Mouse (Mus musculus): Measurements from ENCODE around the gene Wdr93. TPM values are rescaled to one million over a fixed set of nuclear protein-coding genes. Genes with fewer than 3 reads are reported as not detected.

Wdr93 gene
- polyA plus RNA-seq, 1 experiment = 0.10 TPM

- no peak overlapping the region for H3K4me2 ChIP-seq (ENCODE audit: low read depth)
- peaks cover 7% of the 10 kb centered on the region for H3K27me3 ChIP-seq (ENCODE audit: control insufficient read depth, insufficient read depth, insufficient read length)
- H3K79me2 ChIP-seq (ENCODE audit: control insufficient read depth, insufficient read depth) = no peaks in the 10 kb centered on the region
- TF ChIP-seq MAX (IDR thresholded peaks at IDR 0.05; ENCODE audit: low read depth) = no peak
- no peak for TF ChIP-seq POLR2A (IDR thresholded peaks at IDR 0.05; ENCODE audit: insufficient read length, low read depth)
- no peak for TF ChIP-seq E2F4 (IDR thresholded peaks at IDR 0.05; ENCODE audit: insufficient read depth)
- no peak for TF ChIP-seq TCF12 (IDR thresholded peaks at IDR 0.05; ENCODE audit: insufficient read depth, poor library complexity, severe bottlenecking)
- TF ChIP-seq MYOG (IDR thresholded peaks at IDR 0.05; ENCODE audit: control insufficient read depth in 1 of 3, insufficient read depth in 1 of 3, insufficient read length in 2 of 3, low read depth in 2 of 3) = no peak
- TF ChIP-seq TCF3 (IDR thresholded peaks at IDR 0.05; ENCODE audit: insufficient read length, low read depth) = no peak
- no peak for TF ChIP-seq USF1 (IDR thresholded peaks at IDR 0.05; ENCODE audit: low read depth)
- TF ChIP-seq POLR2AphosphoS2 (IDR thresholded peaks at IDR 0.05; ENCODE audit: insufficient read length, low read depth) = no peak
- no peak for TF ChIP-seq CEBPB (IDR thresholded peaks at IDR 0.05; ENCODE audit: insufficient read depth, poor library complexity, severe bottlenecking)
- TF ChIP-seq MYOD1 (IDR thresholded peaks at IDR 0.05; ENCODE audit: control insufficient read depth in 1 of 3, insufficient read length in 2 of 3, low read depth in 2 of 3) = no peak
- no peak for TF ChIP-seq SRF (IDR thresholded peaks at IDR 0.05; ENCODE audit: control insufficient read depth, insufficient read length, low read depth)
- no peak for TF ChIP-seq REST (IDR thresholded peaks at IDR 0.05; ENCODE audit: insufficient read depth, insufficient read length)
- H3K4me3 ChIP-seq = no peak overlapping the region
- H3ac ChIP-seq (ENCODE audit: control insufficient read depth, insufficient read length) = no peak overlapping the region
- H3K36me3 ChIP-seq (ENCODE audit: control insufficient read depth, insufficient read depth) = no peaks in the 10 kb centered on the region
These were observed 70.4 kb downstream of the Wdr93 start for GRCm38 (mm10) chr7:79813409-79813808.

- no peak overlapping the region for H3ac ChIP-seq (ENCODE audit: control insufficient read depth, insufficient read length)
- no peaks in the 10 kb centered on the region for H3K27me3 ChIP-seq (ENCODE audit: control insufficient read depth, insufficient read depth, insufficient read length)
- no peaks in the 10 kb centered on the region for H3K36me3 ChIP-seq (ENCODE audit: control insufficient read depth, insufficient read depth)
- TF ChIP-seq MYOD1 (IDR thresholded peaks at IDR 0.05; ENCODE audit: control insufficient read depth in 1 of 3, insufficient read length in 2 of 3, low read depth in 2 of 3) (no peak), E2F4 (IDR thresholded peaks at IDR 0.05; ENCODE audit: insufficient read depth) (no peak), MYOG (IDR thresholded peaks at IDR 0.05; ENCODE audit: control insufficient read depth in 1 of 3, insufficient read depth in 1 of 3, insufficient read length in 2 of 3, low read depth in 2 of 3) (no peak), REST (IDR thresholded peaks at IDR 0.05; ENCODE audit: insufficient read depth, insufficient read length) (no peak), POLR2A (IDR thresholded peaks at IDR 0.05; ENCODE audit: insufficient read length, low read depth) (no peak), TCF3 (IDR thresholded peaks at IDR 0.05; ENCODE audit: insufficient read length, low read depth) (no peak), USF1 (IDR thresholded peaks at IDR 0.05; ENCODE audit: low read depth) (no peak)
- H3K79me2 ChIP-seq (ENCODE audit: control insufficient read depth, insufficient read depth) = no peaks in the 10 kb centered on the region
- H3K4me2 ChIP-seq (ENCODE audit: low read depth) = no peak overlapping the region
- H3K4me3 ChIP-seq = no peak overlapping the region
These were observed 75.4 kb downstream of the Wdr93 start for GRCm38 (mm10) chr7:79818321-79818720.

- Histone ChIP-seq H3K79me2 (ENCODE audit: control insufficient read depth, insufficient read depth) (no peaks in the 10 kb centered on the region), H3K4me3 (no peak overlapping the region), H3K27me3 (ENCODE audit: control insufficient read depth, insufficient read depth, insufficient read length) (no peaks in the 10 kb centered on the region), H3ac (ENCODE audit: control insufficient read depth, insufficient read length) (no peak overlapping the region), H3K4me2 (ENCODE audit: low read depth) (no peak overlapping the region), H3K36me3 (ENCODE audit: control insufficient read depth, insufficient read depth) (no peaks in the 10 kb centered on the region)
- TF ChIP-seq CEBPB (IDR thresholded peaks at IDR 0.05; ENCODE audit: insufficient read depth, poor library complexity, severe bottlenecking) (no peak), MAX (IDR thresholded peaks at IDR 0.05; ENCODE audit: low read depth) (no peak), REST (IDR thresholded peaks at IDR 0.05; ENCODE audit: insufficient read depth, insufficient read length) (no peak), SRF (IDR thresholded peaks at IDR 0.05; ENCODE audit: control insufficient read depth, insufficient read length, low read depth) (no peak), USF1 (IDR thresholded peaks at IDR 0.05; ENCODE audit: low read depth) (no peak), MYOG (IDR thresholded peaks at IDR 0.05; ENCODE audit: control insufficient read depth in 1 of 3, insufficient read depth in 1 of 3, insufficient read length in 2 of 3, low read depth in 2 of 3) (no peak), TCF12 (IDR thresholded peaks at IDR 0.05; ENCODE audit: insufficient read depth, poor library complexity, severe bottlenecking) (no peak), TCF3 (IDR thresholded peaks at IDR 0.05; ENCODE audit: insufficient read length, low read depth) (no peak), MYOD1 (IDR thresholded peaks at IDR 0.05; ENCODE audit: control insufficient read depth in 1 of 3, insufficient read length in 2 of 3, low read depth in 2 of 3) (no peak)
These were observed 76.6 kb downstream of the Wdr93 start for GRCm38 (mm10) chr7:79819515-79819914.

- no peaks in the 10 kb centered on the region for H3K79me2 ChIP-seq (ENCODE audit: control insufficient read depth, insufficient read depth)
- H3K36me3 ChIP-seq (ENCODE audit: control insufficient read depth, insufficient read depth) = no peaks in the 10 kb centered on the region
- H3ac ChIP-seq (ENCODE audit: control insufficient read depth, insufficient read length) = no peak overlapping the region
- H3K4me3 ChIP-seq = no peak overlapping the region
- no peaks in the 10 kb centered on the region for H3K27me3 ChIP-seq (ENCODE audit: control insufficient read depth, insufficient read depth, insufficient read length)
- no peak overlapping the region for H3K4me2 ChIP-seq (ENCODE audit: low read depth)
- TF ChIP-seq POLR2AphosphoS2 (IDR thresholded peaks at IDR 0.05; ENCODE audit: insufficient read length, low read depth) = no peak
- no peak for TF ChIP-seq MAX (IDR thresholded peaks at IDR 0.05; ENCODE audit: low read depth)
- no peak for TF ChIP-seq POLR2A (IDR thresholded peaks at IDR 0.05; ENCODE audit: insufficient read length, low read depth)
- TF ChIP-seq MYOG (IDR thresholded peaks at IDR 0.05; ENCODE audit: control insufficient read depth in 1 of 3, insufficient read depth in 1 of 3, insufficient read length in 2 of 3, low read depth in 2 of 3) = no peak
- no peak for TF ChIP-seq TCF12 (IDR thresholded peaks at IDR 0.05; ENCODE audit: insufficient read depth, poor library complexity, severe bottlenecking)
- TF ChIP-seq REST (IDR thresholded peaks at IDR 0.05; ENCODE audit: insufficient read depth, insufficient read length) = no peak
- no peak for TF ChIP-seq SRF (IDR thresholded peaks at IDR 0.05; ENCODE audit: control insufficient read depth, insufficient read length, low read depth)
- no peak for TF ChIP-seq USF1 (IDR thresholded peaks at IDR 0.05; ENCODE audit: low read depth)
- no peak for TF ChIP-seq MYOD1 (IDR thresholded peaks at IDR 0.05; ENCODE audit: control insufficient read depth in 1 of 3, insufficient read length in 2 of 3, low read depth in 2 of 3)
- TF ChIP-seq E2F4 (IDR thresholded peaks at IDR 0.05; ENCODE audit: insufficient read depth) = no peak
- TF ChIP-seq CEBPB (IDR thresholded peaks at IDR 0.05; ENCODE audit: insufficient read depth, poor library complexity, severe bottlenecking) = no peak
- TF ChIP-seq TCF3 (IDR thresholded peaks at IDR 0.05; ENCODE audit: insufficient read length, low read depth) = no peak
These were observed 77.0 kb downstream of the Wdr93 start for GRCm38 (mm10) chr7:79819996-79820395.

Measured in myocyte (in vitro differentiated cells).